Mouse (Mus musculus) stomach, postnatal 0 days (tissue): ENCODE measurements around the gene Alkbh6. TPM values are rescaled to one million over a fixed set of nuclear protein-coding genes. Genes with fewer than 3 reads are reported as not detected.

Experiments
- ATAC-seq: fragments of 200-750 bp; cut with Nextera tagmentation; 2 replicates; pipeline ENCODE4 v1.8.0; 2017; ENCODE audit not compliant: low FRiP score, low TSS enrichment
- DNase-seq: peaks from one replicate; pipeline ENCODE4 v3.0.0-alpha.2; 2016; ENCODE audit warnings: low spot score
- H3K27ac ChIP-seq: fragments of 300-500 bp; sonication (generic); replicated peaks from 2 replicates; pipeline ENCODE4 v1.5.1; 2014; ENCODE audit warnings: mild to moderate bottlenecking, control low read depth
- H3K27me3 ChIP-seq: fragments of 300-500 bp; sonication (generic); 2 replicates; pipeline ENCODE4 v1.6.1; 2014; ENCODE audit warnings: low read length; ENCODE audit not compliant: control insufficient read depth, insufficient read depth
- H3K36me3 ChIP-seq: fragments of 300-500 bp; sonication (generic); 2 replicates; pipeline ENCODE4 v1.6.1; 2014; ENCODE audit warnings: low read length, mixed read lengths; ENCODE audit not compliant: control insufficient read depth, insufficient read depth
- H3K4me1 ChIP-seq: fragments of 300-500 bp; sonication (generic); replicated peaks from 2 replicates; pipeline ENCODE4 v1.6.1; 2014; ENCODE audit warnings: antibody characterized with exemption; ENCODE audit not compliant: control insufficient read depth, insufficient read depth
- H3K4me2 ChIP-seq: fragments of 300-500 bp; sonication (generic); replicated peaks from 2 replicates; pipeline ENCODE4 v1.6.1; 2014; ENCODE audit warnings: low read depth, mild to moderate bottlenecking, control low read depth, moderate library complexity
- H3K4me3 ChIP-seq: fragments of 300-500 bp; sonication (generic); 2 replicates; pipeline ENCODE4 v1.5.1; 2014; ENCODE audit warnings: low read depth, low read length, control low read depth
- H3K9ac ChIP-seq: fragments of 300-500 bp; sonication (generic); 2 replicates; pipeline ENCODE4 v1.6.1; 2014; ENCODE audit warnings: mild to moderate bottlenecking, low read length, control low read depth, mixed read lengths
- H3K9me3 ChIP-seq: fragments of 300-500 bp; sonication (generic); 2 replicates; pipeline ENCODE4 v1.6.1; 2016; ENCODE audit warnings: low read length; ENCODE audit not compliant: control insufficient read depth
- CTCF ChIP-seq: IDR thresholded peaks from 2 replicates; pipeline ENCODE4 v1.5.1; 2016; ENCODE audit warnings: antibody characterized with exemption, low read depth, mild to moderate bottlenecking, moderate library complexity
- EP300 ChIP-seq: optimal IDR thresholded peaks from 2 replicates; pipeline ENCODE3; 2016; ENCODE audit warnings: antibody characterized with exemption
- WGBS: fragments of 180-500 bp; shearing (Covaris S2); extraction: QIAGEN DNeasy Blood & Tissue Kit; methylation state at CpG from one replicate; pipeline ENCODE4 v1.1.7; 2014; 5-methylcytosine and 5-hydroxymethylcytosine counted together
- polyA plus RNA-seq: library from polyadenylated mRNA; unstranded; fragments of >200 nt; fragmentation: Nextera tagmentation; extraction: Ambion mirVana; gene quantifications from 2 replicates; pipeline ENCODE4 v1.2.1, GENCODE M21; 2015

Gene Alkbh6
- polyA plus RNA-seq, 1 experiment from 2014 or later = 55.4 TPM

GRCm38 (mm10) chr7:30291215-30292131 is 17.0 kb upstream of the Alkbh6 start, which contains the start of gene Clip3:
Clip3 (plus strand) TSS chr7:30291728.
- Histone ChIP-seq H3K27me3 (no peaks in the 10 kb centered on the region), H3K4me3 (peak within 1 kb of the TSS; percentile 59), H3K27ac (peak within 1 kb of the TSS; percentile 45; the same call in 1 of the 2 replicates), H3K36me3 (no peaks in the 10 kb centered on the region), H3K9ac (peak within 1 kb of the TSS; percentile 70), H3K4me2 (peak within 1 kb of the TSS; percentile 65), H3K4me1 (no peaks in the 10 kb centered on the region), H3K9me3 (no peaks in the 10 kb centered on the region)
- ATAC-seq (peak; percentile 55; the same call in 1 of the 2 replicates), DNase-seq (peak; percentile 64)
- 6% methylated on average over 35 of the region's 35 CpGs for WGBS
- TF ChIP-seq EP300 = no peak
- TF ChIP-seq CTCF = no peak

- DNase-seq = no peak
- Histone ChIP-seq H3K27ac (no peak overlapping the region), H3K36me3 (0 out of 2 replicates have a peak, but pooled peaks cover 2% of the 10 kb centered on the region), H3K9me3 (no peaks in the 10 kb centered on the region), H3K4me3 (no peak overlapping the region), H3K4me1 (no peaks in the 10 kb centered on the region), H3K4me2 (no peak overlapping the region), H3K27me3 (no peaks in the 10 kb centered on the region), H3K9ac (no peak overlapping the region)
- ATAC-seq = no peak
- TF ChIP-seq EP300 = no peak
- TF ChIP-seq CTCF = no peak
- WGBS = 73% methylated on average over 13 of the region's 13 CpGs
Measured at GRCm38 (mm10) chr7:30293795-30294194, 14.7 kb upstream of the Alkbh6 start.

- DNase-seq (no peak), ATAC-seq (no peak)
- WGBS = 81% methylated on average over 5 of the region's 5 CpGs
- no peak overlapping the region for H3K27ac ChIP-seq
- H3K4me1 ChIP-seq = no peaks in the 10 kb centered on the region
- H3K9me3 ChIP-seq = no peaks in the 10 kb centered on the region
- H3K9ac ChIP-seq = no peak overlapping the region
- no peak overlapping the region for H3K4me2 ChIP-seq
- TF ChIP-seq EP300 = no peak
- TF ChIP-seq CTCF = no peak
- no peak overlapping the region for H3K4me3 ChIP-seq
- 0 out of 2 replicates have a peak, but pooled peaks cover 2% of the 10 kb centered on the region for H3K36me3 ChIP-seq
- H3K27me3 ChIP-seq = no peaks in the 10 kb centered on the region
Measured at GRCm38 (mm10) chr7:30294296-30294695, 14.2 kb upstream of the Alkbh6 start.

GRCm38 (mm10) chr7:30295103-30295502 is 13.4 kb upstream of the Alkbh6 start:
- 47% methylated on average over 10 of the region's 10 CpGs for WGBS
- no peaks in the 10 kb centered on the region for H3K9me3 ChIP-seq
- H3K9ac ChIP-seq = no peak overlapping the region
- DNase-seq (no peak), ATAC-seq (peak; percentile 38; the same call in 1 of the 2 replicates)
- H3K4me1 ChIP-seq = no peaks in the 10 kb centered on the region
- H3K27ac ChIP-seq = no peak overlapping the region
- H3K4me2 ChIP-seq = no peak overlapping the region
- 0 out of 2 replicates have a peak, but pooled peaks cover 2% of the 10 kb centered on the region for H3K36me3 ChIP-seq
- no peaks in the 10 kb centered on the region for H3K27me3 ChIP-seq
- no peak overlapping the region for H3K4me3 ChIP-seq
- no peak for TF ChIP-seq EP300
- no peak for TF ChIP-seq CTCF

GRCm38 (mm10) chr7:30296816-30297215 is 11.7 kb upstream of the Alkbh6 start:
- Histone ChIP-seq H3K36me3 (0 out of 2 replicates have a peak, but pooled peaks cover 2% of the 10 kb centered on the region), H3K9me3 (no peaks in the 10 kb centered on the region), H3K4me3 (no peak overlapping the region), H3K27me3 (no peaks in the 10 kb centered on the region), H3K4me1 (no peaks in the 10 kb centered on the region), H3K4me2 (no peak overlapping the region), H3K9ac (no peak overlapping the region), H3K27ac (no peak overlapping the region)
- DNase-seq = no peak
- no peak for ATAC-seq
- TF ChIP-seq EP300 = no peak
- TF ChIP-seq CTCF = no peak
- 94% methylated on average over 15 of the region's 15 CpGs for WGBS

GRCm38 (mm10) chr7:30297266-30297665 is 11.3 kb upstream of the Alkbh6 start:
- no peak for DNase-seq
- no peak overlapping the region for H3K4me3 ChIP-seq
- no peak for ATAC-seq
- no peaks in the 10 kb centered on the region for H3K9me3 ChIP-seq
- H3K27ac ChIP-seq = no peak overlapping the region
- H3K27me3 ChIP-seq = no peaks in the 10 kb centered on the region
- H3K9ac ChIP-seq = no peak overlapping the region
- 78% methylated on average over 16 of the region's 16 CpGs for WGBS
- H3K36me3 ChIP-seq = 0 out of 2 replicates have a peak, but pooled peaks cover 2% of the 10 kb centered on the region
- no peaks in the 10 kb centered on the region for H3K4me1 ChIP-seq
- H3K4me2 ChIP-seq = no peak overlapping the region
- TF ChIP-seq CTCF = no peak
- TF ChIP-seq EP300 = no peak
